Mouse (Mus musculus) cortical plate, adult 2 months (tissue): ENCODE measurements at regions not wholly inside any gene's neighbourhood (a gene's known extent, or its start where the extent isn't known, plus 50 kb on each side); places are given as distances from the start of the nearest gene placed in this dataset.

ENCODE experiments used
- CTCF ChIP-seq: fragments of 200-500 bp; IDR thresholded peaks from 2 replicates; pipeline ENCODE4 v1.5.1; 2011; ENCODE audit warnings: mild to moderate bottlenecking, control low read depth, low read length; ENCODE audit not compliant: insufficient read depth; ENCODE audit errors: extremely low read depth
- POLR2A ChIP-seq: fragments of 200-500 bp; IDR thresholded peaks from 2 replicates; pipeline ENCODE4 v1.6.1; 2011; ENCODE audit warnings: mild to moderate bottlenecking, low read length, control low read depth; ENCODE audit not compliant: insufficient read depth; ENCODE audit errors: extremely low read depth

DNA sequence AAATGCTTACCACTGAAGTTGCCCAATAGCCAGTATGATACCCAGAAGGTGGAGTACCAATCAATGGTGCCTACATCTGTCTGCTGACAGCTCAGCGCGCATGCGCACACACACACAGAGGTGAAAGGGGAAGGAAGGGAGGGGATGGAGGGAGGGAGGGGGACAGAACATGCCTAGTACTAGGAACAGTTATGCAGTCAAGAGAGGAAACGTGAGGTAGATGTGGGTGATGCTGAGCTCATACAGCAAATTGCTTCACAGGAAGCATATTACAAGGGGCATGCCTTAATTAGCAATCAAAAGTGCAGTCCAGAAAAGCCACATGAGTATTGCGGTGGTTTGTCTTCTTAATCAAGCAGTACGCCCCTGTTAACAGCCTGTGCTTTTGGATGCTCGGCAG, 265.3 kb upstream of the Foxq1 start:
- TF ChIP-seq CTCF (no peak), POLR2A (no peak)
